9 mouse cellular contexts compared by ENCODE assay signal in the genomic region with DNA sequence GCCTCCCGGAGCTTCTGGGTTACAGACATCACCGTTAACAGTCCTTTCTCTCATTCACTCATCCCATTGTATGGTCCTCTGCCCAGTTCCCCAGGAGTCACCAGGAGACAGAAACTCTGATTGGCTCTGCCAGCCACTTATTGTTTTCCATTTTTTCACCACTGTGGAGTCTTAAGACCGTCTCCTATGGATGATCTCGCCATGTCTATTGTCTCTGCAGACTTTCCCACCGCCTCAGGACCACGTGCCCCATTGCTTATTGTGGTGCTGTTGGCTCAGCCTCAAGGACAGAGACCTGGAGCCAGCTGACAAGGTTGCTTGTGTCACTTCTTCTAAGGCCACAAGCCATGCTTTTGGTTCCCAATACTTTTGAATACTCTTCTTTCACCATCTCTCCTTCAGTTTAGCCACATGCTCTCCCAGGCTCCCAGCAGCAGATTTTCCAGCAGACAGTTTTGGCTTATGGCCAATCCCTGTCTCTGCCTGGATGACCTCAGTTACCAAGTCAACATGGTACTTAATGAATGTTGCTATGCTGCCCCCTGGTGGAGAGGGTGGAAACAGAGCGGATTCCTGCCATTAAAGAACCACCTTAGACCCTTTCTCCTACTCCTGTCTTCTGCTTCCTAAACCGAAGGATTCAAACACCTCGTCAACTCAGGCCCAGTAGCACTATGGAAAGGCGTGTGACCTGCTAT.
A peak's percentile ranks its signal among the peaks of the same experiment; 100 is the strongest.
DNase-seq lines count a peak whose midpoint lies in the region; ATAC-seq and TF ChIP-seq lines count a peak whose summit lies in the region.
"Had no signal": no experiment of that assay in that cellular context is flagged by ENCODE, and none has a peak within 500 bp of the region (broad histone marks: within the 10 kb centered on the region; RNA-seq: fewer than 3 reads in every experiment).

No protein-coding gene starts in this region.

- ATAC-seq in liver, embryonic 14.5 days (ENCODE audit: insufficient read depth) = no peak

- WGBS in embryonic facial prominence, embryonic 10.5 days = 52% methylated on average over 10 of the region's 10 CpGs
- WGBS in liver, embryonic 14.5 days (ENCODE audit: insufficient replicate concordance) = 42% methylated on average over 10 of the region's 10 CpGs

- H3K4me3 ChIP-seq in MEL (ENCODE audit: control insufficient read depth in 1 of 2, insufficient read depth in 1 of 2, low read depth in 2 of 2, low read length in 2 of 2) = no peak overlapping the region
- no peak overlapping the region for H3K4me3 ChIP-seq in embryonic facial prominence, embryonic 10.5 days
- no peak overlapping the region for H3K4me3 ChIP-seq in liver, embryonic 14.5 days (ENCODE audit: insufficient read depth in 1 of 2, low read depth in 2 of 2, low read length in 2 of 2)
- H3K4me3 ChIP-seq: heart, embryonic 13.5 days had no signal

- no peaks in the 10 kb centered on the region for H3K36me3 ChIP-seq in MEL (ENCODE audit: control insufficient read depth in 1 of 2, insufficient read depth in 2 of 2, low read length in 2 of 2)
- H3K36me3 ChIP-seq in embryonic facial prominence, embryonic 10.5 days (replicated peaks) = no peaks in the 10 kb centered on the region
- H3K36me3 ChIP-seq in liver, embryonic 14.5 days (replicated peaks; ENCODE audit: control insufficient read depth, insufficient read depth, low read depth) = no peaks in the 10 kb centered on the region
- H3K36me3 ChIP-seq: heart, embryonic 13.5 days had no signal

- H3K27me3 ChIP-seq in MEL (ENCODE audit: control insufficient read depth in 1 of 2, insufficient read depth in 2 of 2, low read length in 2 of 2) = no peaks in the 10 kb centered on the region
- H3K27me3 ChIP-seq in embryonic facial prominence, embryonic 10.5 days (replicated peaks; ENCODE audit: low read depth, poor library complexity, severe bottlenecking) = no peaks in the 10 kb centered on the region; the same call in 1 of the 2 replicates
- H3K27me3 ChIP-seq in liver, embryonic 14.5 days (ENCODE audit: control insufficient read depth, insufficient read depth, low read length) = no peaks in the 10 kb centered on the region

- intact Hi-C loops in heart, postnatal 10 days (cut with DNase I) = loop anchor here (2.0 kb wide), 1 partner anchor 363 kb away; no protein-coding TSS in a partner anchor

- no peak overlapping the region for H3K9ac ChIP-seq in MEL (ENCODE audit: control insufficient read depth, low read depth, low read length, poor library complexity, severe bottlenecking)
- no peak overlapping the region for H3K9ac ChIP-seq in liver, embryonic 14.5 days (replicated peaks)
- H3K9ac ChIP-seq: heart, embryonic 13.5 days had no signal

- no peak for TF ChIP-seq EP300 in MEL (IDR thresholded peaks at IDR 0.05; ENCODE audit: low read depth in 1 of 2, low read length in 2 of 2)
- TF ChIP-seq EP300 in liver, embryonic 14.5 days (IDR thresholded peaks at IDR 0.05; ENCODE audit: low read depth) = no peak

- peak; percentile 27 to 34 (median 27) for TF ChIP-seq CTCF in MEL (IDR thresholded peaks at IDR 0.05 in 2 of 3, conservative IDR thresholded peaks at IDR 0.05 in 1 of 3; ENCODE audit: control insufficient read depth in 1 of 3, insufficient read depth in 1 of 3, low read depth in 2 of 3, low read length in 3 of 3, poor library complexity in 1 of 3, severe bottlenecking in 1 of 3)
- peak; percentile 74 for TF ChIP-seq CTCF in liver, embryonic 14.5 days (IDR thresholded peaks at IDR 0.05; ENCODE audit: low read depth)

- H3K79me2 ChIP-seq in MEL (ENCODE audit: control insufficient read depth, insufficient read depth, low read length, poor library complexity) = no peaks in the 10 kb centered on the region

- no peaks in the 10 kb centered on the region for H3K9me3 ChIP-seq in MEL (replicated peaks; ENCODE audit: insufficient read depth, low read length)
- no peaks in the 10 kb centered on the region for H3K9me3 ChIP-seq in embryonic facial prominence, embryonic 10.5 days
- H3K9me3 ChIP-seq in liver, embryonic 14.5 days (ENCODE audit: control insufficient read depth, low read length) = no peaks in the 10 kb centered on the region
- H3K9me3 ChIP-seq: heart, embryonic 13.5 days had no signal

- no peak for TF ChIP-seq POLR2A in MEL (IDR thresholded peaks at IDR 0.05; ENCODE audit: control insufficient read depth in 1 of 2, insufficient read depth in 1 of 2, low read depth in 1 of 2, low read length in 2 of 2, poor library complexity in 1 of 2)

- no peak overlapping the region for H3K4me2 ChIP-seq in liver, embryonic 14.5 days (ENCODE audit: low read depth)
- H3K4me2 ChIP-seq: heart, embryonic 13.5 days had no signal

- no peaks in the 10 kb centered on the region for H3K4me1 ChIP-seq in MEL (ENCODE audit: control insufficient read depth in 1 of 2, insufficient read depth in 2 of 2, low read length in 2 of 2)
- H3K4me1 ChIP-seq in embryonic facial prominence, embryonic 10.5 days = peaks cover 3% of the 10 kb centered on the region; the same call in 1 of the 2 replicates
- no peaks in the 10 kb centered on the region; a peak in 1 of 4 replicates for H3K4me1 ChIP-seq in liver, embryonic 14.5 days (replicated peaks; ENCODE audit: control insufficient read depth in 2 of 2, insufficient read depth in 2 of 2, low read length in 1 of 2)

- DNase-seq in MEL (ENCODE audit: low read depth, low spot score) = peak; percentile 23
- DNase-seq in adrenal gland, postnatal 25 days = peak; percentile 69
- peak; percentile 76 for DNase-seq in embryonic facial prominence, embryonic 10.5 days (ENCODE audit: low spot score)
- DNase-seq in heart, postnatal 10 days = peak; percentile 69 to 84
- DNase-seq in kidney, postnatal 14 days = peak; percentile 83
- DNase-seq in liver, embryonic 14.5 days (ENCODE audit: low read depth in 3 of 3, low spot score in 3 of 3) = peak; percentile 27 to 34 (median 28)
- peak; percentile 44 for DNase-seq in ovary, postnatal 36 days (ENCODE audit: low spot score)
- no peak for DNase-seq in T-cell, adult 2 months (ENCODE audit: low spot score)

- TF ChIP-seq RAD21 in MEL (IDR thresholded peaks at IDR 0.05; ENCODE audit: low read depth, low read length) = no peak; the same call in none of the 2 replicates

- H3K27ac ChIP-seq in MEL (ENCODE audit: control insufficient read depth, low read depth, low read length) = no peak overlapping the region
- no peak overlapping the region for H3K27ac ChIP-seq in embryonic facial prominence, embryonic 10.5 days (replicated peaks)
- H3K27ac ChIP-seq in liver, embryonic 14.5 days = no peak overlapping the region
- H3K27ac ChIP-seq: heart, embryonic 13.5 days had no signal

TF ChIP-seq in MEL, 35 proteins besides CTCF, POLR2A, EP300 and RAD21:
- TF ChIP-seq MAFK (IDR thresholded peaks at IDR 0.05; ENCODE audit: borderline replicate concordance, low read depth, low read length) (no peak), MEF2A (IDR thresholded peaks at IDR 0.05; ENCODE audit: extremely low read depth, insufficient replicate concordance, low read depth, low read length, poor library complexity, severe bottlenecking) (no peak), NRF1 (IDR thresholded peaks at IDR 0.05; ENCODE audit: insufficient read depth, low read depth, low read length, poor library complexity, severe bottlenecking) (no peak), ZNF384 (IDR thresholded peaks at IDR 0.05; ENCODE audit: low read depth, low read length) (no peak), CHD1 (IDR thresholded peaks at IDR 0.05; ENCODE audit: low read depth, low read length) (no peak), MYB (IDR thresholded peaks at IDR 0.05; ENCODE audit: low read depth, low read length) (no peak), GATA1 (IDR thresholded peaks at IDR 0.05; ENCODE audit: low read depth, low read length) (no peak), TCF12 (IDR thresholded peaks at IDR 0.05; ENCODE audit: low read depth, low read length) (no peak), E2F4 (IDR thresholded peaks at IDR 0.05; ENCODE audit: borderline replicate concordance, low read depth, low read length) (no peak), ZC3H11A (IDR thresholded peaks at IDR 0.05; ENCODE audit: low read depth, low read length) (no peak), MAX (IDR thresholded peaks at IDR 0.05; ENCODE audit: low read length) (no peak), KAT2A (conservative IDR thresholded peaks at IDR 0.05; ENCODE audit: low read depth, low read length) (no peak), TBP (IDR thresholded peaks at IDR 0.05; ENCODE audit: low read depth, low read length) (no peak), MYC (IDR thresholded peaks at IDR 0.05; ENCODE audit: low read depth, low read length) (no peak), USF1 (IDR thresholded peaks at IDR 0.05; ENCODE audit: low read depth, low read length) (no peak), UBTF (IDR thresholded peaks at IDR 0.05; ENCODE audit: borderline replicate concordance, insufficient read depth, low read depth, low read length) (no peak), GABPA (IDR thresholded peaks at IDR 0.05; ENCODE audit: low read depth, low read length) (no peak), ZMIZ1 (IDR thresholded peaks at IDR 0.05; ENCODE audit: low read depth, low read length) (no peak)
